Comparison of ENCODE assay signal across 8 mouse cellular contexts in genomic region chr8:107056076-107056972, GRCm38 (mm10). TPM values are rescaled to one million over a fixed set of nuclear protein-coding genes. Genes with fewer than 3 reads are reported as not detected.
DNase-seq lines count a peak whose midpoint lies in the region; ATAC-seq lines count a peak whose summit lies in the region.

TSS of gene Cog8 (minus strand) at chr8:107056689.
TSS of gene Nip7 (plus strand) at chr8:107056877.

- peak; percentile 98 for DNase-seq in adipocyte (ENCODE audit: low spot score)
- peak; percentile 98 for DNase-seq in embryo, embryonic 10 days (ENCODE audit: low spot score)
- DNase-seq in gastrocnemius, postnatal 10 days = peak; percentile 90
- DNase-seq in induced T-regulatory cell, adult 2 months (ENCODE audit: low read depth) = peak; percentile 98
- DNase-seq in left cerebral cortex, adult 9 months (ENCODE audit: low spot score in 2 of 2) = peak; percentile 92 to 98
- peak; percentile 93 for DNase-seq in right cerebral cortex, postnatal 14 days
- peak; percentile 91 to 97 for DNase-seq in urinary bladder, postnatal 36 days (ENCODE audit: low spot score in 2 of 2)

- ATAC-seq in megakaryocyte progenitor cell, adult 5-6 weeks (replicated peaks; ENCODE audit: poor library complexity) = peak; percentile 96

RNA-seq across cellular contexts. Expression of gene Cog8, which starts in this region (rescaled TPM):
- total RNA-seq in gastrocnemius, postnatal 10 days (2021) = 10 to 100 TPM; 15.8 to 17.4 TPM
- total RNA-seq in megakaryocyte progenitor cell, adult 5-6 weeks (2015) = 13.2 and 18.1 TPM in 2 replicates
- 22.8 and 25.6 TPM in 2 replicates for total RNA-seq in megakaryocyte progenitor cell, adult 5-6 weeks (2017)

RNA-seq across cellular contexts. Expression of gene Nip7, which starts in this region (rescaled TPM):
- 10 to 100 TPM; 34.1 TPM for total RNA-seq in gastrocnemius, postnatal 10 days (2021)
- total RNA-seq in megakaryocyte progenitor cell, adult 5-6 weeks (2015) = 53.2 and 67.0 TPM in 2 replicates
- 39.3 and 42.1 TPM in 2 replicates for total RNA-seq in megakaryocyte progenitor cell, adult 5-6 weeks (2017)

Comparison
In these comparisons a context has a peak if more than half of its experiments do, and no peak if none do; other contexts are left out.
1. Peak in every context shown above with its lines: DNase-seq and ATAC-seq.